Mouse (Mus musculus) thymus, postnatal 36 days (tissue): ENCODE results near the gene St8sia6.
"Not testable (repeated sequence)": the region's sequence is repeated elsewhere in the genome, so short reads cannot be mapped to it uniquely, and the experiment has no call there.

Experiments
- DNase-seq, 2 experiments: peaks; one replicate each; pipeline ENCODE4 v3.0.0; 2022; ENCODE audit warnings: mixed read lengths in 2 of 2

The St8sia6 gene

GRCm38 (mm10) chr2:13793969-13794363 is at the start of gene St8sia6:
Gene St8sia6 (minus strand): TSS chr2:13794064.
- DNase-seq, result no peak

GRCm38 (mm10) chr2:13836310-13836709 is 42.4 kb upstream of the St8sia6 start:
- DNase-seq, result no peak

- no peak for DNase-seq
Observed at GRCm38 (mm10) chr2:13834989-13835388, 41.1 kb upstream of the St8sia6 start.

- DNase-seq, result no peak
Observed at GRCm38 (mm10) chr2:13816645-13817044, 22.8 kb upstream of the St8sia6 start.

- DNase-seq, result no peak
Observed at GRCm38 (mm10) chr2:13808593-13808992, 14.7 kb upstream of the St8sia6 start.

- DNase-seq, result no peak
Observed at GRCm38 (mm10) chr2:13808008-13808407, 14.1 kb upstream of the St8sia6 start.

GRCm38 (mm10) chr2:13806120-13806519 is 12.3 kb upstream of the St8sia6 start:
- DNase-seq, result no peak

GRCm38 (mm10) chr2:13800639-13801038 is 6.8 kb upstream of the St8sia6 start:
- no peak for DNase-seq

- no peak for DNase-seq
Observed at GRCm38 (mm10) chr2:13794446-13794845, 582 bp upstream of the St8sia6 start.

GRCm38 (mm10) chr2:13793054-13793968 is 553 bp downstream of the St8sia6 start:
- DNase-seq, result peak; percentile 28 to 31

GRCm38 (mm10) chr2:13792256-13793005 is 1.4 kb downstream of the St8sia6 start:
- DNase-seq, result no peak

GRCm38 (mm10) chr2:13791598-13791997 is 2.3 kb downstream of the St8sia6 start:
- no peak for DNase-seq

- no peak for DNase-seq
Observed at GRCm38 (mm10) chr2:13789365-13789764, 4.5 kb downstream of the St8sia6 start.

- no peak for DNase-seq
Observed at GRCm38 (mm10) chr2:13786577-13787168, 7.2 kb downstream of the St8sia6 start.

- not testable (repeated sequence) for DNase-seq
Observed at GRCm38 (mm10) chr2:13785992-13786391, 7.9 kb downstream of the St8sia6 start.

- no peak for DNase-seq
Observed at GRCm38 (mm10) chr2:13785247-13785646, 8.6 kb downstream of the St8sia6 start.

- DNase-seq, result no peak
Observed at GRCm38 (mm10) chr2:13784448-13784847, 9.4 kb downstream of the St8sia6 start.

- no peak for DNase-seq
Observed at GRCm38 (mm10) chr2:13777032-13777431, 16.8 kb downstream of the St8sia6 start.

GRCm38 (mm10) chr2:13776453-13776852 is 17.4 kb downstream of the St8sia6 start:
- DNase-seq, result no peak

- no peak for DNase-seq
Observed at GRCm38 (mm10) chr2:13775056-13775455, 18.8 kb downstream of the St8sia6 start.

GRCm38 (mm10) chr2:13768524-13768923 is 25.3 kb downstream of the St8sia6 start:
- DNase-seq, result no peak

- DNase-seq, result no peak
Observed at GRCm38 (mm10) chr2:13767532-13768411, 26.1 kb downstream of the St8sia6 start.
